Mouse (Mus musculus): ENCODE measurements around the gene Fbxo7. TPM values are rescaled to one million over a fixed set of nuclear protein-coding genes. Genes with fewer than 3 reads are reported as not detected.

The Fbxo7 gene
- 32.6 and 36.2 TPM in 2 replicates for polyA plus RNA-seq (2015; fragmentation: Nextera tagmentation; extraction: Ambion mirVana)

GRCm38 (mm10) chr10:86021749-86022473, at the start of gene Fbxo7:
Gene Fbxo7, plus strand, starts transcription at chr10:86021972.

GRCm38 (mm10) chr10:86011781-86012180, 10.0 kb upstream of the Fbxo7 start, which contains the start of gene Bpifc:
Gene Bpifc, minus strand, starts transcription at chr10:86011895.

Other genes with a start within 250 kb of the Fbxo7 start
- 47.5 and 47.8 TPM in 2 replicates for gene Pwp1, start 192.5 kb upstream of the Fbxo7 start, polyA plus RNA-seq (2015; fragmentation: Nextera tagmentation; extraction: Ambion mirVana)
- gene Prdm4, start 104.8 kb upstream of the Fbxo7 start, polyA plus RNA-seq (2015; fragmentation: Nextera tagmentation; extraction: Ambion mirVana) = 14.1 and 14.4 TPM in 2 replicates
- gene Ascl4, start 94.3 kb upstream of the Fbxo7 start, polyA plus RNA-seq (2015; fragmentation: Nextera tagmentation; extraction: Ambion mirVana) = 0.22 and 0.29 TPM in 2 replicates
- 136 and 138 TPM in 2 replicates for gene Rtcb, start 64.1 kb upstream of the Fbxo7 start, polyA plus RNA-seq (2015; fragmentation: Nextera tagmentation; extraction: Ambion mirVana)
- gene Bpifc, start 10.1 kb upstream of the Fbxo7 start, polyA plus RNA-seq (2015; fragmentation: Nextera tagmentation; extraction: Ambion mirVana) = 0.48 and 0.75 TPM in 2 replicates

Data from neural tube, postnatal 0 days (tissue).